Mouse (Mus musculus) kidney, adult 2 months (tissue): ENCODE measurements around the gene Fgd5.

Source experiments
- CTCF ChIP-seq: fragments of 200-500 bp; conservative IDR thresholded peaks from 2 replicates; pipeline ENCODE4 v1.5.1; 2011; ENCODE audit warnings: low read depth, mild to moderate bottlenecking, control low read depth, low read length, moderate library complexity, mixed read lengths; ENCODE audit not compliant: insufficient read depth, insufficient read length
- POLR2A ChIP-seq: fragments of 200-500 bp; IDR thresholded peaks from one replicate; pipeline ENCODE4 v1.6.1; 2011; ENCODE audit warnings: low read depth, low read length, control low read depth

GRCm38 (mm10) chr6:91960028-91960811 lies 18.5 kb upstream of the Fgd5 start:
- TF ChIP-seq POLR2A (no peak), CTCF (no peak)
